Mouse (Mus musculus) limb, embryonic 11.5 days (tissue): Measurements from ENCODE around the gene Abhd16a. TPM values are rescaled to one million over a fixed set of nuclear protein-coding genes. Genes with fewer than 3 reads are reported as not detected.

ENCODE experiments used
- ATAC-seq: fragments of 200-750 bp; cut with Nextera tagmentation; 2 replicates; pipeline ENCODE4 v1.8.0; 2017; ENCODE audit warnings: low read depth; ENCODE audit not compliant: insufficient number of reproducible peaks, low FRiP score, low TSS enrichment
- DNase-seq: peaks from one replicate; pipeline ENCODE4 v3.0.0-alpha.2; 2015; ENCODE audit warnings: low spot score
- H3K27ac ChIP-seq: fragments of 300-500 bp; sonication (generic); replicated peaks from 2 replicates; pipeline ENCODE4 v1.5.1; 2014; ENCODE audit warnings: low read depth, mild to moderate bottlenecking, low read length
- H3K27me3 ChIP-seq: fragments of 300-500 bp; sonication (generic); 2 replicates; pipeline ENCODE4 v1.6.1; 2014; ENCODE audit warnings: mild to moderate bottlenecking, low read length, mixed read lengths; ENCODE audit not compliant: control insufficient read depth, insufficient read depth
- H3K36me3 ChIP-seq: fragments of 300-500 bp; sonication (generic); 2 replicates; pipeline ENCODE4 v1.6.1; 2014; ENCODE audit warnings: mild to moderate bottlenecking, low read length, moderate library complexity, mixed read lengths; ENCODE audit not compliant: control insufficient read depth, insufficient read depth
- H3K4me1 ChIP-seq: fragments of 300-500 bp; sonication (generic); 2 replicates; pipeline ENCODE4 v1.6.1; 2014; ENCODE audit warnings: low read length, mixed read lengths; ENCODE audit not compliant: control insufficient read depth, insufficient read depth
- H3K4me2 ChIP-seq: fragments of 300-500 bp; sonication (generic); 2 replicates; pipeline ENCODE4 v1.6.1; 2014; ENCODE audit warnings: low read depth, mild to moderate bottlenecking, moderate library complexity; ENCODE audit not compliant: severe bottlenecking
- H3K4me3 ChIP-seq: fragments of 300-500 bp; sonication (generic); 2 replicates; pipeline ENCODE4 v1.5.1; 2014; ENCODE audit warnings: low read depth, low read length
- H3K9ac ChIP-seq: fragments of 300-500 bp; sonication (generic); 2 replicates; pipeline ENCODE4 v1.6.1; 2014; ENCODE audit warnings: mild to moderate bottlenecking, low read length
- H3K9me3 ChIP-seq: fragments of 300-500 bp; sonication (generic); 2 replicates; pipeline ENCODE4 v1.6.1; 2016; ENCODE audit warnings: low read length; ENCODE audit not compliant: control insufficient read depth
- WGBS: fragments of 180-500 bp; shearing (Covaris S2); extraction: QIAGEN DNeasy Blood & Tissue Kit; methylation state at CpG from one replicate; pipeline ENCODE4 v1.1.7; 2014; 5-methylcytosine and 5-hydroxymethylcytosine counted together
- polyA plus RNA-seq: library from polyadenylated mRNA; unstranded; fragments of >200 nt; fragmentation: Nextera tagmentation; extraction: Ambion mirVana; gene quantifications from 2 replicates; pipeline ENCODE4 v1.2.1, GENCODE M21; 2014

The Abhd16a gene
- polyA plus RNA-seq, 1 experiment from 2014 or later, result 46.9 TPM

- no peak for DNase-seq
- WGBS, result 72% methylated on average over 9 of the region's 9 CpGs
- no peak for ATAC-seq
- Histone ChIP-seq H3K4me3 (peak overlapping the region; percentile 62; the same call in 1 of the 2 replicates), H3K9ac (no peak overlapping the region; the same call in 1 of the 2 replicates), H3K4me2 (peak overlapping the region; percentile 95), H3K27ac (peak overlapping the region; percentile 82; the same call in 1 of the 2 replicates), H3K27me3 (no peaks in the 10 kb centered on the region), H3K4me1 (peaks cover 7% of the 10 kb centered on the region), H3K9me3 (no peaks in the 10 kb centered on the region), H3K36me3 (peaks cover 26% of the 10 kb centered on the region)
Observed at GRCm38 (mm10) chr17:35058316-35058715, 30.7 kb upstream of the Abhd16a start.

- under 1% methylated on average over 57 of the region's 57 CpGs for WGBS
- DNase-seq, result peak; percentile 96
- Histone ChIP-seq H3K36me3 (peaks cover 18% of the 10 kb centered on the region), H3K27ac (peak within 1 kb of the TSS; percentile 82), H3K27me3 (no peaks in the 10 kb centered on the region; the same call in 1 of the 2 replicates), H3K4me1 (peaks cover 7% of the 10 kb centered on the region), H3K9me3 (no peaks in the 10 kb centered on the region), H3K9ac (peak within 1 kb of the TSS; percentile 90), H3K4me3 (peak within 1 kb of the TSS; percentile 62), H3K4me2 (peak within 1 kb of the TSS; percentile 95)
- ATAC-seq, result peak; percentile 90
Observed at GRCm38 (mm10) chr17:35058911-35059892, 29.9 kb upstream of the Abhd16a start, which contains the start of gene Ddah2. Gene Ddah2, plus strand, starts transcription at chr17:35059035.

- no peaks in the 10 kb centered on the region for H3K9me3 ChIP-seq
- DNase-seq (no peak), ATAC-seq (no peak)
- H3K9ac ChIP-seq, result peak overlapping the region; percentile 90
- H3K27ac ChIP-seq, result no peak overlapping the region
- H3K36me3 ChIP-seq, result peaks cover 15% of the 10 kb centered on the region
- 37% methylated on average over 14 of the region's 14 CpGs for whole genome bisulfite sequencing
- H3K27me3 ChIP-seq, result peaks cover 2% of the 10 kb centered on the region
- peak overlapping the region; percentile 95 for H3K4me2 ChIP-seq
- peaks cover 15% of the 10 kb centered on the region for H3K4me1 ChIP-seq
- peak overlapping the region; percentile 62 for H3K4me3 ChIP-seq
Observed at GRCm38 (mm10) chr17:35060071-35060470, 29.0 kb upstream of the Abhd16a start.

- Histone ChIP-seq H3K4me1 (peaks cover 19% of the 10 kb centered on the region), H3K4me3 (no peak overlapping the region; the same call in 1 of the 2 replicates), H3K9me3 (no peaks in the 10 kb centered on the region), H3K9ac (no peak overlapping the region), H3K36me3 (peaks cover 13% of the 10 kb centered on the region), H3K27ac (no peak overlapping the region), H3K4me2 (peak overlapping the region; percentile 95), H3K27me3 (peaks cover 9% of the 10 kb centered on the region)
- DNase-seq (no peak), ATAC-seq (no peak)
- WGBS, result 56% methylated on average over 22 of the region's 22 CpGs
Observed at GRCm38 (mm10) chr17:35060737-35061297, 28.2 kb upstream of the Abhd16a start.

DNA sequence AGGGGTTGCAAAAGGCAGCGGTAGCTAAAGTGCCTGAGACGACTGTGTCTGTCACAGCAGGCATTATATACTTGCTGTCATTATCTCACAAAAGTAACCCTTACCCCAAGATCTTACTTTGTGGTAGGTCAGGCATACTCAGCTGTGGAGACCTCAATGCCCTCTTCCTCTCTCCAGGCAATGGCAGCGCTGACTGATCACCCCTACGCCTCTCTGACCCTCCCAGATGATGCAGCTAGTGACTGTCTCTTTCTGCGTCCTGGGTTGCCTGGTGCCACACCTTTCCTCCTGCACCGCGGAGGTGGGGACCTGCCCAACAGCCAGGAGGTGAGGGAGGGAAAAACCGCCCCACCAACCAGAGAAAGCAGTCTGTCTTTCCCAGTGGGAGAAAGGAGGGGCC is 27.8 kb upstream of the Abhd16a start:
- H3K4me3 ChIP-seq, result no peak overlapping the region
- ATAC-seq (no peak), DNase-seq (no peak)
- H3K9me3 ChIP-seq, result no peaks in the 10 kb centered on the region
- H3K4me2 ChIP-seq, result no peak overlapping the region
- peaks cover 14% of the 10 kb centered on the region for H3K27me3 ChIP-seq
- WGBS, result 75% methylated on average over 8 of the region's 8 CpGs
- H3K27ac ChIP-seq, result no peak overlapping the region
- no peak overlapping the region for H3K9ac ChIP-seq
- peaks cover 11% of the 10 kb centered on the region for H3K36me3 ChIP-seq
- peaks cover 19% of the 10 kb centered on the region for H3K4me1 ChIP-seq

GRCm38 (mm10) chr17:35063466-35063865 is 25.6 kb upstream of the Abhd16a start:
- H3K4me1 ChIP-seq, result peaks cover 19% of the 10 kb centered on the region
- no peak overlapping the region for H3K9ac ChIP-seq
- no peaks in the 10 kb centered on the region for H3K9me3 ChIP-seq
- peaks cover 26% of the 10 kb centered on the region for H3K27me3 ChIP-seq
- 96% methylated on average over 3 of the region's 3 CpGs for WGBS
- peaks cover 11% of the 10 kb centered on the region for H3K36me3 ChIP-seq
- H3K4me3 ChIP-seq, result no peak overlapping the region
- H3K4me2 ChIP-seq, result no peak overlapping the region
- ATAC-seq (no peak), DNase-seq (no peak)
- no peak overlapping the region for H3K27ac ChIP-seq

GRCm38 (mm10) chr17:35064378-35064877 is 24.6 kb upstream of the Abhd16a start:
- no peak overlapping the region for H3K4me3 ChIP-seq
- H3K4me1 ChIP-seq, result peaks cover 19% of the 10 kb centered on the region
- WGBS, result 26% methylated on average over 10 of the region's 10 CpGs
- H3K4me2 ChIP-seq, result peak overlapping the region; percentile 74
- ATAC-seq, result no peak
- peaks cover 11% of the 10 kb centered on the region for H3K36me3 ChIP-seq
- peaks cover 27% of the 10 kb centered on the region for H3K27me3 ChIP-seq
- no peaks in the 10 kb centered on the region for H3K9me3 ChIP-seq
- peak overlapping the region; percentile 51; the same call in 1 of the 2 replicates for H3K27ac ChIP-seq
- DNase-seq, result no peak
- H3K9ac ChIP-seq, result no peak overlapping the region
